Mouse (Mus musculus) liver, adult 2 months (tissue): ENCODE results near the gene Spata18.

Experiments
- CTCF ChIP-seq: fragments of 200-500 bp; IDR thresholded peaks from 2 replicates; pipeline ENCODE4 v1.5.1; 2011; ENCODE audit warnings: low read depth, low read length, control low read depth
- POLR2A ChIP-seq: fragments of 200-500 bp; IDR thresholded peaks from 2 replicates; pipeline ENCODE4 v1.6.1; 2011; ENCODE audit warnings: low read length, control low read depth; ENCODE audit not compliant: insufficient read depth; ENCODE audit errors: extremely low read depth

- TF ChIP-seq CTCF, result no peak
- no peak for TF ChIP-seq POLR2A
Observed at GRCm38 (mm10) chr5:73728651-73729050, 77.5 kb downstream of the Spata18 start.
